Mouse (Mus musculus) CH12.LX (cell line): ENCODE measurements around the gene Igfbp3. TPM values are rescaled to one million over a fixed set of nuclear protein-coding genes. Genes with fewer than 3 reads are reported as not detected.

Experiments used
- DNase-seq: peaks from one replicate; pipeline ENCODE4 v3.0.0-alpha.2; 2013; ENCODE audit errors: extremely low read depth
- H3K27ac ChIP-seq: 2 replicates; pipeline ENCODE4 v1.5.1; 2012; ENCODE audit warnings: low read depth, mild to moderate bottlenecking, control low read depth, moderate library complexity; ENCODE audit not compliant: insufficient read depth
- H3K27me3 ChIP-seq: replicated peaks from 2 replicates; pipeline ENCODE3; 2012; ENCODE audit warnings: inconsistent platforms
- H3K36me3 ChIP-seq, 2 experiments: replicated peaks in 1 of 2; 2 replicates each; pipeline versions ENCODE3 to v1.6.1; 2012; ENCODE audit warnings: inconsistent platforms in 1 of 2, low read length in 1 of 2, mild to moderate bottlenecking in 1 of 2, mixed read lengths in 1 of 2, moderate library complexity in 1 of 2; ENCODE audit not compliant: control insufficient read depth in 1 of 2, insufficient read depth in 1 of 2
- H3K4me1 ChIP-seq, 2 experiments: 2 replicates each; pipeline ENCODE4 v1.6.1; 2012; ENCODE audit warnings: inconsistent platforms in 1 of 2, moderate library complexity in 1 of 2; ENCODE audit not compliant: insufficient read depth in 2 of 2, control insufficient read depth in 1 of 2
- H3K4me2 ChIP-seq: 2 replicates; pipeline ENCODE4 v1.6.1; 2012; ENCODE audit warnings: low read depth, mild to moderate bottlenecking, control low read depth; ENCODE audit not compliant: poor library complexity, insufficient read depth, severe bottlenecking
- H3K4me3 ChIP-seq, 3 experiments: fragments of 150-350 bp in 1 of 3; sonication (generic) in 1 of 3; replicated peaks in 1 of 3; 2 replicates each; pipeline versions ENCODE3 to v1.5.1; 2011 to 2012; ENCODE audit warnings: low read depth in 2 of 3, low read length in 2 of 3, mild to moderate bottlenecking in 2 of 3, moderate library complexity in 2 of 3, control low read depth in 1 of 3, improper control_type of control experiment in 1 of 3, inconsistent platforms in 1 of 3, mixed read lengths in 1 of 3; ENCODE audit not compliant: poor library complexity in 1 of 3
- H3K79me2 ChIP-seq: replicated peaks from 2 replicates; pipeline ENCODE4 v1.6.1; 2012; ENCODE audit warnings: mild to moderate bottlenecking, moderate library complexity; ENCODE audit not compliant: control insufficient read depth, poor library complexity, insufficient read depth, severe bottlenecking; ENCODE audit errors: extremely low read depth
- H3K9ac ChIP-seq: 2 replicates; pipeline ENCODE4 v1.6.1; 2012; ENCODE audit warnings: low read depth, mild to moderate bottlenecking, control low read depth, moderate library complexity; ENCODE audit not compliant: insufficient read depth
- H3K9me3 ChIP-seq: replicated peaks from 2 replicates; pipeline ENCODE3; 2012; ENCODE audit warnings: low read length, inconsistent platforms, mixed read lengths
- CHD1 ChIP-seq: IDR thresholded peaks from 2 replicates; pipeline ENCODE4 v1.6.1; 2012; ENCODE audit warnings: low read depth, low read length, improper control_type of control experiment, inconsistent platforms
- CTCF ChIP-seq, 2 experiments: IDR thresholded peaks in 1 of 2; conservative IDR thresholded peaks in 1 of 2; 2 replicates each; pipeline ENCODE4 v1.5.1; 2011 to 2012; ENCODE audit warnings: low read depth in 2 of 2, low read length in 2 of 2, improper control_type of control experiment in 1 of 2, inconsistent platforms in 1 of 2, mild to moderate bottlenecking in 1 of 2, moderate library complexity in 1 of 2
- E2F4 ChIP-seq: IDR thresholded peaks from 2 replicates; pipeline ENCODE4 v1.6.1; 2011; ENCODE audit warnings: low read depth, low read length, improper control_type of control experiment; ENCODE audit not compliant: insufficient replicate concordance
- GABPA ChIP-seq: IDR thresholded peaks from 2 replicates; pipeline ENCODE4 v1.6.1; 2012; ENCODE audit warnings: low read depth, low read length, improper control_type of control experiment, inconsistent platforms; ENCODE audit not compliant: insufficient replicate concordance
- HCFC1 ChIP-seq: IDR thresholded peaks from 2 replicates; pipeline ENCODE4 v1.6.1; 2012; ENCODE audit warnings: low read depth, mild to moderate bottlenecking, inconsistent platforms, low read length, improper control_type of control experiment
- IRF4 ChIP-seq: IDR thresholded peaks from 2 replicates; pipeline ENCODE4 v1.6.1; 2014; ENCODE audit warnings: low read depth, mild to moderate bottlenecking, inconsistent platforms, low read length, improper control_type of control experiment
- JUND ChIP-seq: conservative IDR thresholded peaks from 2 replicates; pipeline ENCODE4 v1.6.1; 2011; ENCODE audit warnings: low read depth, low read length, improper control_type of control experiment
- MAFK ChIP-seq: IDR thresholded peaks from 2 replicates; pipeline ENCODE4 v1.6.1; 2011; ENCODE audit warnings: low read length, improper control_type of control experiment; ENCODE audit not compliant: insufficient replicate concordance
- MXI1 ChIP-seq: IDR thresholded peaks from 2 replicates; pipeline ENCODE4 v1.6.1; 2011; ENCODE audit warnings: mild to moderate bottlenecking, low read depth, low read length, improper control_type of control experiment
- NELFE ChIP-seq: IDR thresholded peaks from 2 replicates; pipeline ENCODE4 v1.6.1; 2011; ENCODE audit warnings: low read depth, low read length, improper control_type of control experiment
- PAX5 ChIP-seq: IDR thresholded peaks from 2 replicates; pipeline ENCODE4 v1.6.1; 2012; ENCODE audit warnings: low read length, inconsistent platforms, mixed read lengths
- POLR2AphosphoS2 ChIP-seq: IDR thresholded peaks from 2 replicates; pipeline ENCODE4 v1.6.1; 2011; ENCODE audit warnings: low read depth, low read length, improper control_type of control experiment
- RCOR1 ChIP-seq: conservative IDR thresholded peaks from 2 replicates; pipeline ENCODE4 v1.6.1; 2012; ENCODE audit warnings: low read depth, mild to moderate bottlenecking, inconsistent platforms, low read length, improper control_type of control experiment
- TBP ChIP-seq: conservative IDR thresholded peaks from 2 replicates; pipeline ENCODE4 v1.6.1; 2011; ENCODE audit warnings: low read depth, low read length, improper control_type of control experiment
- TCF12 ChIP-seq: IDR thresholded peaks from 2 replicates; pipeline ENCODE4 v1.6.1; 2014; ENCODE audit warnings: low read depth, mild to moderate bottlenecking, inconsistent platforms, low read length, improper control_type of control experiment
- UBTF ChIP-seq: IDR thresholded peaks from 2 replicates; pipeline ENCODE4 v1.6.1; 2012; ENCODE audit warnings: low read depth, mild to moderate bottlenecking, inconsistent platforms, low read length, improper control_type of control experiment, moderate library complexity
- ZC3H11A ChIP-seq: IDR thresholded peaks from 2 replicates; pipeline ENCODE4 v1.6.1; 2012; ENCODE audit warnings: low read depth, mild to moderate bottlenecking, inconsistent platforms, low read length, improper control_type of control experiment
- ZMIZ1 ChIP-seq: IDR thresholded peaks from 2 replicates; pipeline ENCODE4 v1.6.1; 2012; ENCODE audit warnings: low read depth, mild to moderate bottlenecking, inconsistent platforms, low read length, improper control_type of control experiment
- ZNF384 ChIP-seq: IDR thresholded peaks from 2 replicates; pipeline ENCODE4 v1.6.1; 2012; ENCODE audit warnings: low read depth, low read length, improper control_type of control experiment, inconsistent platforms
- dilution Hi-C: fragments of 300-500 bp; cut with MboI; formaldehyde crosslinking; loops from 2 replicates; pipeline ENCODE4 v1.14.3; 2020; ENCODE audit warnings: low sequenced_read_pairs; ENCODE audit not compliant: extremely low pct_unique_long_range_greater_than_20kb, extremely low pct_ligation_motif_present
- in situ Hi-C: fragments of 300-500 bp; cut with MboI; formaldehyde crosslinking; loops from 3 replicates; pipeline ENCODE4 v1.14.3; 2019; ENCODE audit warnings: low sequenced_read_pairs, low pct_ligation_motif_present, low pct_unique_long_range_greater_than_20kb, mixed read lengths
- polyA plus RNA-seq: library from polyadenylated mRNA; unstranded; fragments of >175 nt; gene quantifications from 2 replicates; pipeline ENCODE4 v1.2.1, GENCODE M21; 2012; ENCODE audit warnings: low read depth; ENCODE audit not compliant: insufficient read length
- total RNA-seq, 2 experiments: library from RNA; depleted of rRNA; stranded (reverse); fragments of 300-350 nt in 1 of 2; fragments of >200 nt in 1 of 2; gene quantifications; 2 replicates each; pipeline ENCODE4 v1.2.3; 2012 to 2014

Gene Igfbp3
- total and polyA plus RNA-seq, 3 experiments, result not detected

- H3K4me1 ChIP-seq, result no peaks in the 10 kb centered on the region
- H3K4me3 ChIP-seq, result no peak overlapping the region
- H3K9me3 ChIP-seq, result peaks cover 48% of the 10 kb centered on the region
- dilution Hi-C loops (no loop called here), in situ Hi-C loops (no loop called here)
- no peak for DNase-seq
- H3K4me2 ChIP-seq, result no peak overlapping the region
- H3K27me3 ChIP-seq, result peaks cover 13% of the 10 kb centered on the region
- no peaks in the 10 kb centered on the region for H3K79me2 ChIP-seq
- no peak overlapping the region for H3K9ac ChIP-seq
- TF ChIP-seq ZMIZ1, result no peak
- no peak for TF ChIP-seq MXI1
- no peak for TF ChIP-seq HCFC1
- no peak for TF ChIP-seq TCF12
- TF ChIP-seq UBTF, result no peak
- no peak overlapping the region for H3K27ac ChIP-seq
- no peaks in the 10 kb centered on the region for H3K36me3 ChIP-seq
These were observed 15.1 kb downstream of the Igfbp3 start for GRCm38 (mm10) chr11:7198481-7199256.

GRCm38 (mm10) chr11:7198006-7198405, 15.7 kb downstream of the Igfbp3 start:
- no peak overlapping the region for H3K27ac ChIP-seq
- in situ Hi-C loops (no loop called here), dilution Hi-C loops (no loop called here)
- no peaks in the 10 kb centered on the region for H3K79me2 ChIP-seq
- no peaks in the 10 kb centered on the region for H3K36me3 ChIP-seq
- peaks cover 10% of the 10 kb centered on the region for H3K27me3 ChIP-seq
- TF ChIP-seq IRF4, result no peak
- no peak for TF ChIP-seq ZC3H11A
- no peak for TF ChIP-seq MXI1
- TF ChIP-seq PAX5, result no peak
- no peak for TF ChIP-seq E2F4
- TF ChIP-seq TBP, result no peak
- no peak for TF ChIP-seq CTCF (conservative IDR thresholded peaks at IDR 0.05 in 1 of 2, IDR thresholded peaks at IDR 0.05 in 1 of 2; ENCODE audit: low read depth in 2 of 2, low read length in 2 of 2)
- TF ChIP-seq ZMIZ1, result no peak
- no peak for TF ChIP-seq CHD1
- TF ChIP-seq ZNF384, result no peak
- TF ChIP-seq POLR2AphosphoS2, result no peak
- no peak for TF ChIP-seq RCOR1
- no peak for TF ChIP-seq MAFK
- TF ChIP-seq GABPA, result no peak
- no peak for TF ChIP-seq JUND
- no peak for TF ChIP-seq NELFE
- no peak overlapping the region for H3K9ac ChIP-seq
- no peak for DNase-seq
- peaks cover 52% of the 10 kb centered on the region for H3K9me3 ChIP-seq
- H3K4me3 ChIP-seq, result no peak overlapping the region
- no peak overlapping the region for H3K4me2 ChIP-seq
- no peaks in the 10 kb centered on the region for H3K4me1 ChIP-seq
